In genomic region chr2:79635426-79636291, GRCm38 (mm10) we compare ENCODE assay signal across 8 mouse cellular contexts. TPM values are rescaled to one million over a fixed set of nuclear protein-coding genes. Genes with fewer than 3 reads are reported as not detected.
DNase-seq lines count a peak whose midpoint lies in the region; ATAC-seq and TF ChIP-seq lines count a peak whose summit lies in the region.

No protein-coding gene starts in this region.

- TF ChIP-seq CTCF in E14TG2a.4 (conservative IDR thresholded peaks at IDR 0.05; ENCODE audit: low read length): no peak
- peak; percentile 24; the same call in 1 of the 2 replicates for TF ChIP-seq CTCF in stomach, postnatal 0 days (IDR thresholded peaks at IDR 0.05; ENCODE audit: low read depth)

- DNase-seq in kidney, postnatal 14 days: peak; percentile 82
- DNase-seq in neural tube, embryonic 11.5 days (ENCODE audit: low spot score): peak; percentile 64
- peak; percentile 63 for DNase-seq in stomach, postnatal 0 days (ENCODE audit: low spot score)

- peak overlapping the region; percentile 86 for H3K9ac ChIP-seq in heart, embryonic 15.5 days
- peak overlapping the region; percentile 76 for H3K9ac ChIP-seq in liver, embryonic 15.5 days
- peak overlapping the region; percentile 76 for H3K9ac ChIP-seq in neural tube, embryonic 11.5 days (ENCODE audit: low read length)
- peak overlapping the region; percentile 96 for H3K9ac ChIP-seq in stomach, postnatal 0 days (ENCODE audit: low read length)

- no peak for TF ChIP-seq EP300 in stomach, postnatal 0 days (optimal IDR thresholded peaks at IDR 0.05)

- H3K4me2 ChIP-seq in heart, embryonic 15.5 days: peak overlapping the region; percentile 79
- peak overlapping the region; percentile 98 for H3K4me2 ChIP-seq in liver, embryonic 15.5 days
- peak overlapping the region; percentile 93 for H3K4me2 ChIP-seq in neural tube, embryonic 11.5 days (ENCODE audit: low read depth)
- peak overlapping the region; percentile 69 for H3K4me2 ChIP-seq in stomach, postnatal 0 days (replicated peaks; ENCODE audit: low read depth)

- H3K4me1 ChIP-seq in E14TG2a.4 (replicated peaks; ENCODE audit: low read depth, low read length): peaks cover 21% of the 10 kb centered on the region
- peaks cover 8% of the 10 kb centered on the region; the same call in 1 of the 2 replicates for H3K4me1 ChIP-seq in brown adipose tissue, adult 24 weeks (ENCODE audit: control insufficient read depth, insufficient read depth, insufficient read length, low read length)
- peaks cover 21% of the 10 kb centered on the region for H3K4me1 ChIP-seq in heart, embryonic 15.5 days (replicated peaks)
- peaks cover 20% of the 10 kb centered on the region for H3K4me1 ChIP-seq in liver, embryonic 15.5 days (replicated peaks)
- H3K4me1 ChIP-seq in neural tube, embryonic 11.5 days (ENCODE audit: control insufficient read depth, insufficient read depth, low read length): 0 out of 2 replicates have a peak, but pooled peaks cover 2% of the 10 kb centered on the region
- no peaks in the 10 kb centered on the region for H3K4me1 ChIP-seq in stomach, postnatal 0 days (replicated peaks; ENCODE audit: control insufficient read depth, insufficient read depth)

- under 1% methylated on average over 83 of the region's 83 CpGs for WGBS in heart, embryonic 15.5 days
- WGBS in liver, embryonic 15.5 days (ENCODE audit: insufficient replicate concordance): under 1% methylated on average over 82 of the region's 83 CpGs
- WGBS in neural tube, embryonic 11.5 days: under 1% methylated on average over 82 of the region's 83 CpGs
- WGBS in stomach, postnatal 0 days: under 1% methylated on average over 78 of the region's 83 CpGs

- H3K9me3 ChIP-seq in E14TG2a.4 (ENCODE audit: low read length): no peaks in the 10 kb centered on the region
- H3K9me3 ChIP-seq in heart, embryonic 15.5 days (replicated peaks): no peaks in the 10 kb centered on the region
- no peaks in the 10 kb centered on the region for H3K9me3 ChIP-seq in liver, embryonic 15.5 days (replicated peaks)
- H3K9me3 ChIP-seq in neural tube, embryonic 11.5 days (ENCODE audit: control insufficient read depth, low read length): no peaks in the 10 kb centered on the region
- H3K9me3 ChIP-seq in stomach, postnatal 0 days (ENCODE audit: control insufficient read depth, low read length): no peaks in the 10 kb centered on the region

- peak overlapping the region; percentile 92 for H3K4me3 ChIP-seq in E14TG2a.4 (replicated peaks; ENCODE audit: low read length)
- peak overlapping the region; percentile 98 for H3K4me3 ChIP-seq in brown adipose tissue, adult 24 weeks (ENCODE audit: insufficient read depth, low read depth, low read length)
- H3K4me3 ChIP-seq in heart, embryonic 15.5 days: peak overlapping the region; percentile 83
- H3K4me3 ChIP-seq in liver, embryonic 15.5 days (replicated peaks): peak overlapping the region; percentile 71
- H3K4me3 ChIP-seq in neural tube, embryonic 11.5 days (ENCODE audit: low read depth, low read length): peak overlapping the region; percentile 76
- H3K4me3 ChIP-seq in stomach, postnatal 0 days (ENCODE audit: low read depth, low read length): peak overlapping the region; percentile 97

- H3K36me3 ChIP-seq in E14TG2a.4 (ENCODE audit: insufficient read depth, low read length): peaks cover 12% of the 10 kb centered on the region; the same call in 1 of the 2 replicates
- 0 out of 2 replicates have a peak, but pooled peaks cover 2% of the 10 kb centered on the region for H3K36me3 ChIP-seq in heart, embryonic 15.5 days
- 0 out of 2 replicates have a peak, but pooled peaks cover 3% of the 10 kb centered on the region for H3K36me3 ChIP-seq in liver, embryonic 15.5 days (replicated peaks)
- no peaks in the 10 kb centered on the region for H3K36me3 ChIP-seq in neural tube, embryonic 11.5 days (ENCODE audit: control insufficient read depth, insufficient read depth, low read length)
- no peaks in the 10 kb centered on the region; the same call in 1 of the 2 replicates for H3K36me3 ChIP-seq in stomach, postnatal 0 days (ENCODE audit: control insufficient read depth, insufficient read depth, low read length)

- H3K27ac ChIP-seq in brown adipose tissue, adult 24 weeks (replicated peaks; ENCODE audit: low read depth, low read length): peak overlapping the region; percentile 97
- H3K27ac ChIP-seq in heart, embryonic 15.5 days: peak overlapping the region; percentile 95
- H3K27ac ChIP-seq in liver, embryonic 15.5 days (replicated peaks): peak overlapping the region; percentile 77
- peak overlapping the region; percentile 61 for H3K27ac ChIP-seq in neural tube, embryonic 11.5 days (ENCODE audit: low read depth, low read length)
- peak overlapping the region; percentile 96 for H3K27ac ChIP-seq in stomach, postnatal 0 days (replicated peaks)

- ATAC-seq in erythroid progenitor cell, adult 5-6 weeks (replicated peaks; ENCODE audit: low FRiP score, poor library complexity, severe bottlenecking): peak; percentile 48
- peak; percentile 69 for ATAC-seq in heart, embryonic 15.5 days (replicated peaks; ENCODE audit: insufficient number of reproducible peaks, insufficient read depth, low FRiP score, low read depth)
- ATAC-seq in liver, embryonic 15.5 days (ENCODE audit: insufficient read depth): peak; percentile 66
- peak; percentile 85 for ATAC-seq in neural tube, embryonic 11.5 days (ENCODE audit: insufficient read depth, low FRiP score, low TSS enrichment)
- ATAC-seq in stomach, postnatal 0 days (ENCODE audit: low FRiP score, low TSS enrichment): peak; percentile 80

- no peaks in the 10 kb centered on the region for H3K27me3 ChIP-seq in E14TG2a.4 (ENCODE audit: insufficient read depth, low read length)
- no peaks in the 10 kb centered on the region for H3K27me3 ChIP-seq in heart, embryonic 15.5 days
- no peaks in the 10 kb centered on the region for H3K27me3 ChIP-seq in liver, embryonic 15.5 days
- H3K27me3 ChIP-seq in neural tube, embryonic 11.5 days (ENCODE audit: control insufficient read depth, insufficient read depth, low read length): no peaks in the 10 kb centered on the region
- H3K27me3 ChIP-seq in stomach, postnatal 0 days (ENCODE audit: control insufficient read depth, insufficient read depth, low read length): no peaks in the 10 kb centered on the region

RNA-seq across cellular contexts. Expression of gene Itprid2, which starts 0.5 kb away (rescaled TPM):
- 63.1 and 81.4 TPM in 2 replicates for polyA plus RNA-seq in brown adipose tissue, adult 24 weeks (2012; ENCODE audit: insufficient read depth, insufficient read length, missing spikeins)
- total RNA-seq in erythroid progenitor cell, adult 5-6 weeks (2015; ENCODE audit: low replicate concordance): 3.6 and 8.8 TPM in 2 replicates
- total RNA-seq in erythroid progenitor cell, adult 5-6 weeks (2017; ENCODE audit: low replicate concordance): 2.7 and 4.3 TPM in 2 replicates
- 5.6 and 7.8 TPM in 2 replicates for polyA plus RNA-seq in heart, embryonic 15.5 days (2015; fragmentation: Nextera tagmentation; extraction: Ambion mirVana)
- 3.1 and 3.8 TPM in 2 replicates for polyA plus RNA-seq in liver, embryonic 15.5 days (2015; fragmentation: Nextera tagmentation; extraction: Ambion mirVana)
- 10.0 and 12.2 TPM in 2 replicates for polyA plus RNA-seq in neural tube, embryonic 11.5 days (2014; fragmentation: Nextera tagmentation; extraction: Ambion mirVana)
- 23.3 and 25.2 TPM in 2 replicates for polyA plus RNA-seq in stomach, postnatal 0 days (2015; fragmentation: Nextera tagmentation; extraction: Ambion mirVana)

Comparison
In these comparisons a context has a peak if more than half of its experiments do, and no peak if none do; other contexts are left out.
1. Peak in every context shown above with its lines: DNase-seq, ATAC-seq, H3K4me3 ChIP-seq and H3K27ac ChIP-seq.